Mouse (Mus musculus) hindbrain, embryonic 15.5 days (tissue): ENCODE measurements at regions not wholly inside any gene's neighbourhood (a gene's known extent, or its start where the extent isn't known, plus 50 kb on each side); places are given as distances from the start of the nearest gene placed in this dataset.

Source experiments
- ATAC-seq: fragments of 200-750 bp; cut with Nextera tagmentation; 2 replicates; pipeline ENCODE4 v1.8.0; 2017; ENCODE audit warnings: low read depth, moderate number of reproducible peaks, moderate TSS enrichment; ENCODE audit not compliant: low FRiP score
- H3K27ac ChIP-seq: fragments of 300-500 bp; sonication (generic); replicated peaks from 2 replicates; pipeline ENCODE4 v1.5.1; 2015; ENCODE audit warnings: mild to moderate bottlenecking, inconsistent platforms
- H3K27me3 ChIP-seq: fragments of 300-500 bp; sonication (generic); 2 replicates; pipeline ENCODE4 v1.6.1; 2015; ENCODE audit warnings: control low read depth, inconsistent platforms
- H3K36me3 ChIP-seq: fragments of 300-500 bp; sonication (generic); 2 replicates; pipeline ENCODE4 v1.6.1; 2015; ENCODE audit warnings: control low read depth, inconsistent platforms
- H3K4me1 ChIP-seq: fragments of 300-500 bp; sonication (generic); replicated peaks from 2 replicates; pipeline ENCODE4 v1.6.1; 2015; ENCODE audit warnings: control low read depth, inconsistent platforms
- H3K4me2 ChIP-seq: fragments of 300-500 bp; sonication (generic); 2 replicates; pipeline ENCODE4 v1.6.1; 2015; ENCODE audit warnings: moderate library complexity, mild to moderate bottlenecking, inconsistent platforms
- H3K4me3 ChIP-seq: fragments of 300-500 bp; sonication (generic); 2 replicates; pipeline ENCODE4 v1.5.1; 2015; ENCODE audit warnings: mild to moderate bottlenecking, inconsistent platforms
- H3K9ac ChIP-seq: fragments of 300-500 bp; sonication (generic); 2 replicates; pipeline ENCODE4 v1.6.1; 2015; ENCODE audit warnings: inconsistent platforms
- H3K9me3 ChIP-seq: fragments of 300-500 bp; sonication (generic); 2 replicates; pipeline ENCODE4 v1.6.1; 2016; ENCODE audit warnings: control low read depth, inconsistent platforms
- WGBS: fragments of 180-500 bp; shearing (Covaris S2); methylation state at CpG from one replicate; pipeline ENCODE4 v1.1.7; 2015; 5-methylcytosine and 5-hydroxymethylcytosine counted together

DNA sequence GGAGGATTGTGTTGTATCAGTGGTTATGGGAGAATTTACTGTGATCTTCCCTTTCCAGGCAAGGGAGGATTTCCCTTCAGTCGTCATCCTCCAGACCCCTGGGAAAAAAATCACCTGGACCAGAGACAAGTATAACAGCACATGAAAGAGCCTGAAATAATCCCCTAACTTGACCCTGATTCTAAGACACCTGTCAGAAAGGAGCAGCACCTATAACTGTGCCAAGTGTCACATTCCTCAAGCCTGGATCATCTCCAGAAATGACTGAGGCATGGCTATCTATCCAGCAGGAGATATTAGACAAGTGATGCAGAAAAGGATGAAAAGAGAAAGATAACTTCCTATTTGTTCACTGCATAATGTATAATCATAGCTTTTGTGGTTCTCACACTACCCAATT, 800.9 kb upstream of the A1bg start:
- Histone ChIP-seq H3K9ac (no peak overlapping the region), H3K4me3 (no peak overlapping the region), H3K27ac (no peak overlapping the region), H3K4me2 (no peak overlapping the region), H3K4me1 (no peaks in the 10 kb centered on the region), H3K36me3 (no peaks in the 10 kb centered on the region), H3K27me3 (no peaks in the 10 kb centered on the region), H3K9me3 (no peaks in the 10 kb centered on the region)
- WGBS = 53% methylated on average over 1 of the region's 1 CpGs
- ATAC-seq = no peak

DNA sequence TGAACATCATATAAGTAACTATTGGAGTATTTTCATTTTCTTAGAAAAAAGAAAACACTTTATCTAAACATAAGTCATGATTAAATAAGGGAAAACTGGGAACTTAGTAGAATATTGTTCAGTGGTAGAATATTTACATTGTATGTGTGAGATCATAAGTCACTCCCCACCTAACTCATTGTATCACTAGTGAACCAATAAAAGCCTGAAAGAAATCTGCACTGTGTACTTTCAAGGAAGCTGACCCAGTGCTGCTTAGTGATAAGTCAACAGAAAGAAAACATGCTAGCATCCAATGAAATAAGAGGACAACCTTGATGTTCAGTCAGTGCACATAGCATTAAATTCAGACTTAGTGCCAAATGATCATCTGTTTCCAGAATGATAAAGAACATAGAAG, 795.7 kb upstream of the A1bg start:
- no peaks in the 10 kb centered on the region for H3K4me1 ChIP-seq
- no peaks in the 10 kb centered on the region for H3K36me3 ChIP-seq
- H3K9me3 ChIP-seq = no peaks in the 10 kb centered on the region
- H3K9ac ChIP-seq = no peak overlapping the region
- ATAC-seq = no peak
- no peak overlapping the region for H3K4me3 ChIP-seq
- no peak overlapping the region for H3K27ac ChIP-seq
- no peaks in the 10 kb centered on the region for H3K27me3 ChIP-seq
- no peak overlapping the region for H3K4me2 ChIP-seq

DNA sequence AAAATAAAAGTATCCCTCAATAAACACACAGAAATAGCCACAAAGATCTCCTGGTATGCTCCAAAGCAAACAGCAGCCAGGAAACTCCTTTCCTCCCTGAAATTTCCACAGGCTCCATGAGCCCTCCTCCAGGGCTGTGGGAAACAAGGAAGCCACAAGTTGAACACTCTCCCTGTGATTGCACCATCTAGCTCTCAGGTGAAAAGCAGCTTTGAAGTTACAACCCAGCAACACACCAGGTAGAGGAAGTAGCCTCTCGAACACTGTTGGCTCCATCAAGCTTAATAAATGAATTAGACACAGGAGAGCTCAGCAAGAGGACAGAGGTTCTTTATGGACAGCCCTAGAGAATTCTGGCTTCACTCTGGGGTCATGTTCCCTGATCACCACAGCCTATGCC, 794.4 kb upstream of the A1bg start:
- no peak overlapping the region for H3K4me3 ChIP-seq
- no peaks in the 10 kb centered on the region for H3K4me1 ChIP-seq
- no peak for ATAC-seq
- no peaks in the 10 kb centered on the region for H3K27me3 ChIP-seq
- 77% methylated on average over 1 of the region's 1 CpGs for WGBS
- H3K36me3 ChIP-seq = no peaks in the 10 kb centered on the region
- H3K27ac ChIP-seq = no peak overlapping the region
- no peak overlapping the region for H3K4me2 ChIP-seq
- no peaks in the 10 kb centered on the region for H3K9me3 ChIP-seq
- H3K9ac ChIP-seq = no peak overlapping the region

DNA sequence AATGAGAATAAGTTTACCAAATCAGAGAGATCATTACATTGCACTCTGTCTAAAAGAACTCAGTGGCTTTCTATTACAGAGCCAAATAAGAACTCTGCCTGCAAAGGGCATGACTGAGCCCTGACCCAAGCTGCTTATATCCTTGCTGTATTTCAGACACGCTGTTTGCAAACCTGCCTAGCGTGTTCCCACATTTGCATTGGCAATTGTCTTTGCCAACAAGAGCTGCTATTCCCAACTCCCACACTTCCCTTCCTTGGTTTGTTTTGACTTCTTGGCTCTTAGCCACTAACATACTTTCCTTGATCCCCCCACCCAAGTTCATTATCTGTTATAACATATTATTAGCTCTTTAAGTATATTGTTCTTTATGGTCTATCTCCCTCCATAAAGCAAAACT, 791.1 kb upstream of the A1bg start:
- H3K4me2 ChIP-seq = no peak overlapping the region
- no peaks in the 10 kb centered on the region for H3K4me1 ChIP-seq
- no peaks in the 10 kb centered on the region for H3K36me3 ChIP-seq
- 61% methylated on average over 2 of the region's 2 CpGs for WGBS
- H3K4me3 ChIP-seq = no peak overlapping the region
- ATAC-seq = no peak
- no peak overlapping the region for H3K9ac ChIP-seq
- H3K27me3 ChIP-seq = no peaks in the 10 kb centered on the region
- H3K9me3 ChIP-seq = no peaks in the 10 kb centered on the region
- H3K27ac ChIP-seq = no peak overlapping the region

DNA sequence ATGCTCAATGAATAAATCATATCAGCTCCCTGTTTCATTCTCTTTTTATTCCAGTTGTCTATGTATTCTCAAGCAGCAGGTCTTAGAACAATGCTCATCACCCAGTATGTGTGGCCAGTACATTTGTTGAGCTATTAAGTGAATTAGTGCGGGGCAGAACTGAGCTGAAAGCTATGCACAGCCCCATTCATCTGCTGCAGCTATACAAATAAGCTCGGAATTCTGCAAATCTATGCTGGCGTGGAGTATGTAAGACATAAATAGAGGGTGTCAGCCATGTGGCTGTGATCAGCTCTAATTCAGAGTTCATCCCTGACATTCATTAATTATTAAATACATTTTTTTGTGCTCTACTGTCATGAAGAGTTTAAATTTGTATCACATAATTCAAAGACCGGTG, 786.1 kb upstream of the A1bg start:
- Histone ChIP-seq H3K36me3 (no peaks in the 10 kb centered on the region), H3K27ac (no peak overlapping the region), H3K4me3 (no peak overlapping the region), H3K27me3 (no peaks in the 10 kb centered on the region), H3K4me1 (no peaks in the 10 kb centered on the region), H3K4me2 (no peak overlapping the region), H3K9ac (no peak overlapping the region), H3K9me3 (no peaks in the 10 kb centered on the region)
- no peak for ATAC-seq
- 74% methylated on average over 4 of the region's 4 CpGs for WGBS

DNA sequence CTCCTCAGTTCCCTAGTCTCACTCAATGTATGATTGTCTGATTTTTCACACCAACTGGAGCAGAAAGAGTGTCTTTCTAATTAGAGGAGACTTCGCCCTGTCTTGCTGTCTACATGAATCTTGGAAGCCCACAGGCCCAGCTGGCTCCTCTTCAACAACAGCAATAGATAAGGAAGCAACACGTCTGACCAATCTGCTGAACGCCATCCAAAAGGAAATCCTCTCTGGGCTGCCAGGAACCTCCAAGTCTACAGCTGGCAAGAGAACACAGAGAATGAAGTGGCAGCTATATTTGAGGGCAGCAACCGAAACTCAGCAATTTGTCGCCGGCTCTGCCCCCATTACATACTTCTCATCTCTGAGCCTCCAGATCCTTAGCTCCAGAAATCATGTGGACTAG, 785.1 kb upstream of the A1bg start:
- H3K27ac ChIP-seq = no peak overlapping the region
- no peak overlapping the region for H3K4me3 ChIP-seq
- no peaks in the 10 kb centered on the region for H3K36me3 ChIP-seq
- no peaks in the 10 kb centered on the region for H3K9me3 ChIP-seq
- no peak overlapping the region for H3K9ac ChIP-seq
- no peaks in the 10 kb centered on the region for H3K4me1 ChIP-seq
- ATAC-seq = no peak
- H3K27me3 ChIP-seq = no peaks in the 10 kb centered on the region
- H3K4me2 ChIP-seq = no peak overlapping the region
- 71% methylated on average over 6 of the region's 6 CpGs for WGBS

DNA sequence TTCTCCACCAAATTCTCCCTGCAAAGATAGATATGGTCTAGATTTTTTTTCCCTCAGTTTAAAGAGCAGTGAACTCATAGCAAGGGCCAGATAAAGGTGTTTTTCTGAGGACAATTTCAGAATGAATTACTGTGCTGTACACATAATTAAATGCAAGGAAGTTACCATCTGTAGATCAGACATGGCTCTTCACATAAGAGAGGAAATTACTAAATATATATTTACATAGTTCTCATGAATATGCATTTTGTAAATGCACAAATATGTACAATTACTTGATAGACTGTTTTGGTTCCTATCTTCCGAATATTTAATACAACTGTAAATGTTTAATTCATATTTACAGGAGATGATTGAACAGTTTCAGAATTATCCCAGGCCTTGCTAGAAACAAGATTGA, 769.9 kb upstream of the A1bg start:
- WGBS = 93% methylated on average over 1 of the region's 1 CpGs
- ATAC-seq = no peak
- peaks cover 22% of the 10 kb centered on the region; the same call in 1 of the 2 replicates for H3K4me1 ChIP-seq
- no peak overlapping the region for H3K4me2 ChIP-seq
- no peaks in the 10 kb centered on the region for H3K27me3 ChIP-seq
- H3K27ac ChIP-seq = no peak overlapping the region
- H3K36me3 ChIP-seq = no peaks in the 10 kb centered on the region
- no peaks in the 10 kb centered on the region for H3K9me3 ChIP-seq
- no peak overlapping the region for H3K9ac ChIP-seq
- H3K4me3 ChIP-seq = no peak overlapping the region

DNA sequence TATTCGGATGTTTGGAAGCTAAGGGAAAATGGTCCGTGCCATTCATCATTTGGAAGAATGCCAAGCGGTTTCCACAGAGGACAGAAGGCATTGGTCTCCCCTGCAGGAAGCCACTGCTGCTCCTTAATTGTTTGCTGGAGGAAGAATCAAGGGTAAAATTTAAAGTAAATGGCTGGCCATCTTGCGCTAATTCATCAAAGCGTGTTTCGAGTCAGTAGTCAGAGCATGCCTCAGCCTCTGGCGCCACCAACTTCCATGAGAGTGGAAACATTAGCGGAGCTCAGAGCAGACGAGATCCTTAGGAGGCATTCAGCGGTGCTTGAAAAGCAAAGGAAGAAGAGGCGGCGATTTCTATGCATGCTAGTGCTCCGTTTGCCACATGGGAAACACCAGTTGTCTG, 767.6 kb upstream of the A1bg start:
- ATAC-seq = peak; percentile 89
- no peaks in the 10 kb centered on the region for H3K36me3 ChIP-seq
- 42% methylated on average over 13 of the region's 13 CpGs for WGBS
- no peaks in the 10 kb centered on the region for H3K9me3 ChIP-seq
- H3K9ac ChIP-seq = no peak overlapping the region
- peaks cover 22% of the 10 kb centered on the region; the same call in 1 of the 2 replicates for H3K4me1 ChIP-seq
- H3K4me2 ChIP-seq = peak overlapping the region; percentile 45
- no peaks in the 10 kb centered on the region for H3K27me3 ChIP-seq
- peak overlapping the region; percentile 27 for H3K27ac ChIP-seq
- peak overlapping the region; percentile 4; the same call in 1 of the 2 replicates for H3K4me3 ChIP-seq

DNA sequence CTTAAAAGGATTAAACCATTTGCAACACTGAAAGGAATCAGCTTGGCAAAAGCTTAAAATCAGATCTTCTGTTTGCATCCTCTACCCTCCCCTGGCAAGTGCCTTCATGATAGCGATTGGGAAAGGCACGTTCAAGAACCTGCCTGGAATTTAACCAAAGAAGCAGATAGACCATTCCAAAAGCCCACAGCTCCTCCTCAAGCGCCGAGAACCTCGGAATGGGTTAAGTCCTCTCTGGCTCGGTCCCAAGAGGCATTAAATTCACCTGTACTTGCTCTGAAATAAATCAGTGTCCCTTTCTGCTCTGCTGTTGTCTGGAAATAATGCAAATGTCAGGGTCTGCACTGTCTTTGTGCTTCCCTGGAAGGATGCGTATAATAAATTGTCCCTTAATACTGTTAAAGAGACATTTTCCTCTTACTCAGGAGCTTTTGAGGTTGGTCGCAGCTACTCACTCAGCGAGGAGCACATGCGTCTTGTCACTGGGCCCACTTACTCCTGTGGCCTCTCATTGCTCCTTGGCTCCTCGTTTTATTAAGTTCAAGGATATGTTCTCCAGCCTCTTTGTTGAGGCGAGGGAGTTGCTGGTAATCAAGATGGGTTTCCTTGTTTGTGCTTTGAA, 767.1 kb upstream of the A1bg start:
- no peaks in the 10 kb centered on the region for H3K9me3 ChIP-seq
- H3K27ac ChIP-seq = peak overlapping the region; percentile 27
- peaks cover 22% of the 10 kb centered on the region; the same call in 1 of the 2 replicates for H3K4me1 ChIP-seq
- no peaks in the 10 kb centered on the region for H3K36me3 ChIP-seq
- no peaks in the 10 kb centered on the region for H3K27me3 ChIP-seq
- peak overlapping the region; percentile 45 for H3K4me2 ChIP-seq
- WGBS = 41% methylated on average over 12 of the region's 12 CpGs
- peak; percentile 76 for ATAC-seq
- H3K9ac ChIP-seq = no peak overlapping the region
- H3K4me3 ChIP-seq = 0 out of 2 replicates have a peak overlapping the region, but pooled peaks have one; percentile 4

DNA sequence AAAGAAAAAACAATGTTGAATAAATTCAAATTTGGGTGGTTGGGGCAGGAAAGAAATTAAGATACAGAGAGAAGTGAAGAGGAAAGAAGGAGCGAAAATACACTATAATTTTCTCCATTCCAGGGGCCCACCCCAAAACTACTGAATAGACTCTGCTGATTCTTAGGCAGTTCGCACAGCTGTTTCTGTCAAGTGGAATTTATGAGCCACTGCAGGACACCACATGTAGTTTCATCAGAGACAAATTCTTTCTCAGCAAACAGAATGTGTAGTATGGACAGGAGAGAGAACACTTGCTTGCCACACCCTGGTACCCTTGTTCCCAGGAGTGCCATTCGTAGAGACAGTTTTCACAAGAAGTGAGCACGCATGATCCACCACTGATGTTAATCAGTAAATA, 760.2 kb upstream of the A1bg start:
- Histone ChIP-seq H3K9me3 (no peaks in the 10 kb centered on the region), H3K4me2 (no peak overlapping the region)
- no peak for ATAC-seq

DNA sequence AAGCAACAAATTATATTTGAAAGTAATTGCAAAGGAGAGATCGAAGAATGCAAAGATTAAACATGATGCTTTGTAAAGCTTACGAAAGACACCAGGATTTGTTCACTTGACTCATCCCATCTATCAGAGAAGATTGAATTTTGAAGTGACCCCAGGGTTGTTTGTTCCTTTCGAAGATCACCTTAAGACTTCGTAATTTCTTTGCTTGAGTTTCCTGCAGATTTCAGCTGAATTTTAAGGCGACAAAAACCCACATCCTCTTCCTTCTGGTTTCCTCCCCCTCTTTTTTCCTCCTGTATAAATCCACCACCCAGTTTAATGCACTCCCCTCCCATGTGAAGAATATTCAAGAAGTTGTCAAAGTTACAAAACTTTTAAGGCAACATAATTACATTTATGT, 747.7 kb upstream of the A1bg start:
- Histone ChIP-seq H3K4me3 (no peak overlapping the region), H3K4me1 (no peaks in the 10 kb centered on the region), H3K27me3 (no peaks in the 10 kb centered on the region), H3K9ac (no peak overlapping the region), H3K9me3 (no peaks in the 10 kb centered on the region), H3K36me3 (no peaks in the 10 kb centered on the region), H3K27ac (no peak overlapping the region), H3K4me2 (no peak overlapping the region)
- ATAC-seq = no peak
- WGBS = 89% methylated on average over 5 of the region's 5 CpGs

More for the DNA sequence above, 760.2 kb upstream of the A1bg start:
- H3K4me3 ChIP-seq = no peak overlapping the region
- WGBS = 87% methylated on average over 4 of the region's 4 CpGs
- no peak overlapping the region for H3K9ac ChIP-seq
- no peaks in the 10 kb centered on the region for H3K4me1 ChIP-seq
- no peaks in the 10 kb centered on the region for H3K36me3 ChIP-seq
- H3K27ac ChIP-seq = no peak overlapping the region
- no peaks in the 10 kb centered on the region for H3K27me3 ChIP-seq

DNA sequence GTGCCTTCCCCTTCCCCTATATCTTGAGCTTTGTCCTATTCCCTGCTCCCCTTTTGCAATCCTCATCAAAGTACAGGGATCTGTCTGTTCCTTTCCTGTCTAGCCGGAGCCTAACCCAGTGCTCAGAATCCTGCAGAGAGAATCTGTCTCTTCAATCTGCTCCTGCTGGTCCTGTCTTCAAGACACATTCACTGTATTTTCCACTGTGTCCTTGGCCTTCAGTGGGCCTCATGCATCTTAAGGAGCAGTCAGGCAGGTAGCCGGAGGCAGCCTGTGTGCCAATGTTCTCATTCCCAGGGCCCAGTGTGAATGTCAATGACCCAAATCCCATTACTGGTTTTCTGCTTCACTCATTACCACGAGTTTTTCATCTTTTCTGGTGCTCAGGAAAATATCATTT, 737.8 kb upstream of the A1bg start:
- H3K4me2 ChIP-seq = no peak overlapping the region
- no peaks in the 10 kb centered on the region for H3K27me3 ChIP-seq
- H3K9me3 ChIP-seq = no peaks in the 10 kb centered on the region
- H3K4me1 ChIP-seq = no peaks in the 10 kb centered on the region
- 55% methylated on average over 3 of the region's 3 CpGs for WGBS
- ATAC-seq = no peak
- H3K36me3 ChIP-seq = no peaks in the 10 kb centered on the region
- no peak overlapping the region for H3K9ac ChIP-seq
- H3K27ac ChIP-seq = no peak overlapping the region
- H3K4me3 ChIP-seq = no peak overlapping the region

DNA sequence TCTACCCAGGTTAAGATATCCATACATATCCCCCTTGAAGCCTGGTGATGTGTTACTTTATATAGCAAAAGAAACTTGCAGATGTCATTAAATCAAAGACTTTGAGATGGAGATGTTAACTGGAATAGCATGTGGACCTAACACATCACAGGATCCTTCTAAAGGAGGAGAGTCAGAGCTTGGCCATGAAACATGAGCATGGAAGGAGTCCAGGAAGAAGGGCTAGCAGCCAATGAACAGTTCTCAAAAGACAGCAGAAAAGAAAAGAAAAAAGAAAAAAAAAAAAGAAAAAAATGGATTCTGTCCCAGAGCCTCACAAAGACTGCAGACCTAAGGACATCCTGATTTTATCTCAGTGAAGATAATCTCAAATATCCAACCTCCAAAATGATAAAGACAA, 734.1 kb upstream of the A1bg start:
- Histone ChIP-seq H3K36me3 (no peaks in the 10 kb centered on the region), H3K4me3 (no peak overlapping the region), H3K9me3 (no peaks in the 10 kb centered on the region), H3K4me2 (no peak overlapping the region), H3K27ac (no peak overlapping the region), H3K9ac (no peak overlapping the region), H3K27me3 (no peaks in the 10 kb centered on the region), H3K4me1 (no peaks in the 10 kb centered on the region)
- ATAC-seq = no peak
